Mouse (Mus musculus): ENCODE data around the gene Snx6. TPM values are rescaled to one million over a fixed set of nuclear protein-coding genes. Genes with fewer than 3 reads are reported as not detected.

Gene Snx6
- polyA plus RNA-seq, 1 experiment = 14.1 TPM

DNA sequence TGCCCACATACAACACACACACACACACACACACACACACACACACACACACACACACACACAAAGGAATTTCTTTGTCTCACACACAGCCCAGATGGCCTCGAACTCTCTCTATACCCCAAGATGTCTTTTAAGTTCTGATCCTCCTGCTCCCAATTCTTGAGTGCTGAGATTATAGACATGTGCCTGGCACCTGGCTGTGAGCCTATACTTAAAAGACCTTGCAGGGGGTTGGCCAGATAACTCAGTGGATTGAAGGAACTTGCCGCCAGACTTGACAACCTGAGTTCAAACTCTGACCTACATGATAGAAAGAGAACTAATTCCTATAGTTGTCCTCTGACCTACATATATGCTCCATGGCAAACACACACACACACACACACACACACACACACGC, 8.0 kb upstream of the Snx6 start:
- H3K36me3 ChIP-seq (ENCODE audit: control insufficient read depth, insufficient read depth, low read length) = no peaks in the 10 kb centered on the region
- H3K4me1 ChIP-seq (ENCODE audit: control insufficient read depth, insufficient read depth, insufficient read length, low read length) = peaks cover 4% of the 10 kb centered on the region; the same call in 1 of the 2 replicates
- H3K27ac ChIP-seq (ENCODE audit: insufficient read depth, low read depth, low read length) = no peak overlapping the region
- H3K4me3 ChIP-seq (ENCODE audit: low read depth, low read length) = no peak overlapping the region
- 71% methylated on average over 3 of the region's 3 CpGs for WGBS
- no peaks in the 10 kb centered on the region for H3K27me3 ChIP-seq (ENCODE audit: control insufficient read depth, insufficient read depth, low read length)
- no peak for TF ChIP-seq CTCF (IDR thresholded peaks at IDR 0.05; ENCODE audit: extremely low read depth, insufficient read length, insufficient replicate concordance, low read depth, low read length)
- no peak for TF ChIP-seq POLR2A (IDR thresholded peaks at IDR 0.05; ENCODE audit: low read depth, low read length)

DNA sequence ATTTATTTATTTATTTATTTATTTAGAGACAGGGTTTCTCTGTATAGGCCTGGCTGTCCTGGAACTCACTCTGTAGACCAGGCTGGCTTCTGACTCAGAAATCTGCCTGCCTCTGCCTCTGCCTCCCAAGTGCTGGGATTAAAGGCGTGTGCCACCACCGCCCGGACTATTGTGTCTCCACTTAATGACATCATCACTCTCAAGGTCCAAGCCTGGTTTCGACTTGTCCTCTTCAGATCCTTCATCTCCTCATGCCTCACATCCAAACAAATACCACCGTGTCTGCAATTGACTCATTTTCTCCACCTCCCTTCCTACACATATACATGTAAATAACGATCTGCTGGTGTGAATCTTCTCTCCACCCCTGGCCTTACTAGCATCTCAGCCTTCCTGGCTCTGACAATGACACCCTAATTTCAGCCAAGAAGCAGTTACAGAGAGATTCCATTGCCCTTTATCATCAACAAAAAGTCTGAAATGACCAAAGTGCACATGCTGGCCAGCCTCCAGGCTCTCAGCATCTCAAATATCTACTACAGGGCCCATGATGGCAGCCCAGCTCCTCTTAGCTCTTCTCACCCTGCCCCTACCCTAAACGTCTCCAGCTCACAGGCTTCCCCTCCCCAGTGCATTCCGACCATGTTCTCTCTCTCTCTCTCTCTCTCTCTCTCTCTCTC, 1.2 kb upstream of the Snx6 start:
- Histone ChIP-seq H3K27me3 (ENCODE audit: control insufficient read depth, insufficient read depth, low read length) (no peaks in the 10 kb centered on the region), H3K27ac (ENCODE audit: insufficient read depth, low read depth, low read length) (no peak overlapping the region), H3K4me1 (ENCODE audit: control insufficient read depth, insufficient read depth, insufficient read length, low read length) (peaks cover 4% of the 10 kb centered on the region; the same call in 1 of the 2 replicates), H3K36me3 (ENCODE audit: control insufficient read depth, insufficient read depth, low read length) (peaks cover 2% of the 10 kb centered on the region; the same call in 1 of the 2 replicates), H3K4me3 (ENCODE audit: low read depth, low read length) (no peak overlapping the region)
- 87% methylated on average over 8 of the region's 8 CpGs for WGBS
- TF ChIP-seq CTCF (IDR thresholded peaks at IDR 0.05; ENCODE audit: extremely low read depth, insufficient read length, insufficient replicate concordance, low read depth, low read length) = no peak
- no peak for TF ChIP-seq POLR2A (IDR thresholded peaks at IDR 0.05; ENCODE audit: low read depth, low read length)

DNA sequence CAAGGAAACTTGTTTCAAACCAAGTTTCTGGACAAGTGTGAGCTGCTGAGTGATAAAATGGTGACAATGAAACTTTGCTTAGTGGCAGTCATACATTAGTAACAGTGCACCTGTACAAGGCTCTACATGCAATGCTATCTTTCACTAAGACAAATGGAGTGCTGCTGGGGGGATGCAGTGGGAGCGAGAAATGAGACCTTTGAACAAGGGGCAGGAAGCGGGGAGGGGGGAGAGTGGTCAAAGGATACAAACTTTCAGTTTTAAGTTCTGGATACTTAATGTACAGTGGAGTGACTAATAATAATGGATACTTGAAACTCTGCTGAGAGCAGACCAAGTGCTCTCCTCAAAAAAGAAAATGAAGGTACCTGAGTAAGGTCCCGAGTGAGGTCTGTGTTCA, 1.1 kb downstream of the Snx6 start:
- H3K4me1 ChIP-seq (ENCODE audit: control insufficient read depth, insufficient read depth, insufficient read length, low read length) = peaks cover 6% of the 10 kb centered on the region; the same call in 1 of the 2 replicates
- H3K27ac ChIP-seq (ENCODE audit: insufficient read depth, low read depth, low read length) = peak overlapping the region; percentile 0; the same call in 1 of the 2 replicates
- peaks cover 4% of the 10 kb centered on the region; the same call in 1 of the 2 replicates for H3K36me3 ChIP-seq (ENCODE audit: control insufficient read depth, insufficient read depth, low read length)
- 8% methylated on average over 3 of the region's 3 CpGs for WGBS
- TF ChIP-seq CTCF (IDR thresholded peaks at IDR 0.05; ENCODE audit: extremely low read depth, insufficient read length, insufficient replicate concordance, low read depth, low read length) (no peak), POLR2A (IDR thresholded peaks at IDR 0.05; ENCODE audit: low read depth, low read length) (no peak)
- peak overlapping the region; percentile 27; the same call in 1 of the 2 replicates for H3K4me3 ChIP-seq (ENCODE audit: low read depth, low read length)
- H3K27me3 ChIP-seq (ENCODE audit: control insufficient read depth, insufficient read depth, low read length) = no peaks in the 10 kb centered on the region

DNA sequence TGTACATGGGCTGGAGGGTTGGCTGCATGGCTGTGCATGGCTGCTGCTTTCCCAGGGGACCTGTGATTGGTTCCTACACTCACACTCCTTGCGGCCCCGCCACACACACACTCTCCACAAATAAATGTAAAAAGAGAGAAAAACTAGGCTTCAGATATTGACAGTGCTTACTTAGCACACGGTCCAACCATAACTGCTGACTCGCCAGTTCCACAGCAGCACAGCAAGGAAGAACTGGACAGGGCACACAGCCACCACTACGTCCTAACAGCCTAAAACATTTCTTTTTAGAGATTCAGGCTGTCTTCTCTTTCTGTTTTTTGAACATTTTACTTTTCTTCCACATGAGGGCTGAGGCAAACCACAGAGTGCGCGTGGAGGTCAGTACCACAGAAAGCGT, 4.0 kb downstream of the Snx6 start:
- WGBS = 84% methylated on average over 8 of the region's 8 CpGs
- Histone ChIP-seq H3K27me3 (ENCODE audit: control insufficient read depth, insufficient read depth, low read length) (no peaks in the 10 kb centered on the region), H3K27ac (ENCODE audit: insufficient read depth, low read depth, low read length) (no peak overlapping the region), H3K36me3 (ENCODE audit: control insufficient read depth, insufficient read depth, low read length) (peaks cover 6% of the 10 kb centered on the region), H3K4me1 (ENCODE audit: control insufficient read depth, insufficient read depth, insufficient read length, low read length) (peaks cover 9% of the 10 kb centered on the region; the same call in 1 of the 2 replicates), H3K4me3 (ENCODE audit: low read depth, low read length) (no peak overlapping the region)
- no peak for TF ChIP-seq CTCF (IDR thresholded peaks at IDR 0.05; ENCODE audit: extremely low read depth, insufficient read length, insufficient replicate concordance, low read depth, low read length)
- TF ChIP-seq POLR2A (IDR thresholded peaks at IDR 0.05; ENCODE audit: low read depth, low read length) = no peak

DNA sequence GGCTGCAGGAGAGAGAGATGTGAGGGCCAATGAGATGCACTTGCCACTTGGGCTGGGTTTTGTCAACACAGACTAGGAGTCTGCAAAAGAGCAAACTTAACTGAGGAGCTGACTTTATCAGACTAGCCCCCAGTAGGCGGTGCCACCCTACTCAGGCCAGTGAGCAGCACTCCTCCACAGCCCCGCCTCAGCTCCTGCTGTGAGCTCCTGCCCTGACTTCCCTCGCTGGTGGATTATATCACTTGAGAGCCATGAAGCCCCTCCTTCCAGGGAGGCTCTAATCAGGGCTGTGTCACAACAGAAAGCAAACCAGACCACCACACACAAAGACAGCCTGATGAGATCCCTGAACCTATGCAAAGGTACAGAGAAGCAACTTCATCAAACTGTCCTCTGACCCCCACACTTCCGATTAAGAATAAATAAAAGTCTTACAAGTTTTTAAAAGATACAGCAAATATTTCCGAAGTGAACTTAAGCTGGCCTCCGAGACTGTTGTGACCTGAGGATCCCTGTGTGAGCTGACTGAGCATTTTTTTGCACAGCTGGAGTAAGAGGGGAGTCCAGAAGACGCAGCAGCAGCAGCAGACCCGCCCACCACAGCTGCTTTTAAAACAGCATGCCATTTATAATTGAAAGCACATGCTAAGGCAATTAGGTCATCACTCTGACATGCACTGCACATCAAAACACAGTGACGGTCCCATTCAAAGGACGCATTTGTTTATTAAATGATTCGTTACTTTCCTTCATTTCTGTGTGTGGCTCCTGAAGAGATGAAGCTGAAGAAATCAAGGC, 6.0 kb downstream of the Snx6 start:
- 32% methylated on average over 11 of the region's 11 CpGs for WGBS
- H3K27ac ChIP-seq (ENCODE audit: insufficient read depth, low read depth, low read length) = no peak overlapping the region
- H3K4me1 ChIP-seq (ENCODE audit: control insufficient read depth, insufficient read depth, insufficient read length, low read length) = peaks cover 9% of the 10 kb centered on the region; the same call in 1 of the 2 replicates
- H3K4me3 ChIP-seq (ENCODE audit: low read depth, low read length) = no peak overlapping the region
- peaks cover 6% of the 10 kb centered on the region for H3K36me3 ChIP-seq (ENCODE audit: control insufficient read depth, insufficient read depth, low read length)
- H3K27me3 ChIP-seq (ENCODE audit: control insufficient read depth, insufficient read depth, low read length) = no peaks in the 10 kb centered on the region
- TF ChIP-seq CTCF (IDR thresholded peaks at IDR 0.05; ENCODE audit: extremely low read depth, insufficient read length, insufficient replicate concordance, low read depth, low read length) (no peak), POLR2A (IDR thresholded peaks at IDR 0.05; ENCODE audit: low read depth, low read length) (no peak)

DNA sequence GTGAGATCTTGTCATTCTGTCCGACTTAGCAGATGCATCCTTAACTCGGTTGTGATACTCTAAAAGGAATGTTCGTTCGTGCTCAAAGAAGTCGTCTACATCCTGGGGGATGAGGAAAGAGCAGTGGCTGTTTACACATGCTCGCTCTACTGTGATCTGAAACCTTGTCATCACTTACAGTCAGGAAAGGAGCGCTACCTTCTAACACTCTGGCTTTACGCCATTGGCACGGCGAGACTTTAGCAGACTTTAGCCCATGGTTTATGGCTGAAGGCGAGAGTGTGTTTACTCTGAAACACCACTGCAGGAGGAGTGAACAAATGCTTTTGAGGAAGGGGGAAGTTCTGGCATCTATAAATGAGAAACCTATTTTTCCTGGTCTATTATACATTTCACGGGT, 31.9 kb downstream of the Snx6 start:
- 24% methylated on average over 12 of the region's 12 CpGs for WGBS
- no peak for TF ChIP-seq CTCF (IDR thresholded peaks at IDR 0.05; ENCODE audit: extremely low read depth, insufficient read length, insufficient replicate concordance, low read depth, low read length)
- TF ChIP-seq POLR2A (IDR thresholded peaks at IDR 0.05; ENCODE audit: low read depth, low read length) = no peak
- peaks cover 58% of the 10 kb centered on the region for H3K36me3 ChIP-seq (ENCODE audit: control insufficient read depth, insufficient read depth, low read length)

DNA sequence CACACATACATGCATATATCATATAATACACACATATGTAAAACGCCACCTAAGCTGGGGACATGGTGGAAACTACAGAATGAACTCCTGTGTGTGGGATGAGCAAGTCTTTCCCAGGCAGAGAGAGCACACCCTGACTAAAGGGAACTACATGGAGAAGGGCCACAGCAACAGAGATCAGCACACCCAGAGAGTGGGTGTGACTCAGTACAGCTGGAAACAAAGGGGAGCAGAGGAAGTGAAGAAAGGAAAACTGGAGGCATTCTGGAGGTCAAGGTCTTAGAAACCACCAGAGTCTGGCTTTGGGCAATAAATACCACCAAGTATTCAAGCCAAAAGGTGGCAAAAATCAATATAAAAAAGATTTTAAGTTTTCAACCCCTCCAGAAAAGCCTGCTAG, 34.8 kb downstream of the Snx6 start:
- WGBS = 100% methylated on average over 1 of the region's 1 CpGs

More for the DNA sequence above, 31.9 kb downstream of the Snx6 start:
- Histone ChIP-seq H3K27me3 (ENCODE audit: control insufficient read depth, insufficient read depth, low read length) (no peaks in the 10 kb centered on the region), H3K4me3 (ENCODE audit: low read depth, low read length) (no peak overlapping the region), H3K27ac (ENCODE audit: insufficient read depth, low read depth, low read length) (no peak overlapping the region), H3K4me1 (ENCODE audit: control insufficient read depth, insufficient read depth, insufficient read length, low read length) (no peaks in the 10 kb centered on the region; the same call in 1 of the 2 replicates)

More for the DNA sequence above, 34.8 kb downstream of the Snx6 start:
- Histone ChIP-seq H3K36me3 (ENCODE audit: control insufficient read depth, insufficient read depth, low read length) (peaks cover 50% of the 10 kb centered on the region), H3K4me1 (ENCODE audit: control insufficient read depth, insufficient read depth, insufficient read length, low read length) (no peaks in the 10 kb centered on the region; the same call in 1 of the 2 replicates), H3K27ac (ENCODE audit: insufficient read depth, low read depth, low read length) (no peak overlapping the region), H3K4me3 (ENCODE audit: low read depth, low read length) (no peak overlapping the region), H3K27me3 (ENCODE audit: control insufficient read depth, insufficient read depth, low read length) (no peaks in the 10 kb centered on the region)
- TF ChIP-seq CTCF (IDR thresholded peaks at IDR 0.05; ENCODE audit: extremely low read depth, insufficient read length, insufficient replicate concordance, low read depth, low read length) (no peak), POLR2A (IDR thresholded peaks at IDR 0.05; ENCODE audit: low read depth, low read length) (no peak)
